Mouse (Mus musculus) frontal cortex, adult (tissue): ENCODE results near the gene Trpm3.

Experiments
- ATAC-seq: cut with Nextera tagmentation; 2 replicates; pipeline ENCODE4 v1.9.2; 2017; ENCODE audit warnings: mild to moderate bottlenecking, moderate library complexity, mixed read lengths; ENCODE audit not compliant: low TSS enrichment

Trpm3 gene

DNA sequence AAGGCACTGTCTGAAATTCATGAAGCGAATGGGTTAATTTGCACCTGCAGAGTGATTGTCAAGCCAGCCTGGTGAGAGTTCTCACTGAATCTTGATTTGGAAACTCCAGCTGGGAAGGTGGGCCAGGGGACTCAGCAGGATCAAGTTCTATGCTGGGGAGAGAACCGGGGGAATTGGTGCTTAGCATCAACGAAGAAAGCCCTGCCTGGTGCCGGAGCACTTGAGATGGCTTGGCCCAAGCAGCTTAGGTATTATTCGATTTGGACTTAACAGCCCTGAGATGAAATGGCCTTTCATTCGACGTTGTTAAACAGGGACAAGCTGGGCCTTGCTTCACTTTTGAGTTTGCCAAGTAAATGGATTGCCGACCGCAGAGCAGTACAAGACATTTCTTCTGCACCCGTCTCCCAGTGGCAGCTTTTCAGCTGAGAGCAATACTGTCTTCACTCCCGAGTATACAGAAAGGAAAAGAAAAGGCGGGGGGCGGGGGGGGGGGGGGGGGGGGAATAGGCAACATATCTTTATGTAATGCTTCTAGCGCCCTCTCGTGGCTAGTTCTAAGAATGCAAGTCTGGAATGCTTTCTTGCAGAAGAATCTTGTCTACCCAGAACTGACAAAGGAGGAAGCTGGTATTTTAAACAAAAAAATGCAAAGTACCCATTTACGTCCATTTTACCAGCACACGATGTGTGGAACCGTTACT lies 165.3 kb downstream of the Trpm3 start:
- ATAC-seq, result peak; percentile 60

DNA sequence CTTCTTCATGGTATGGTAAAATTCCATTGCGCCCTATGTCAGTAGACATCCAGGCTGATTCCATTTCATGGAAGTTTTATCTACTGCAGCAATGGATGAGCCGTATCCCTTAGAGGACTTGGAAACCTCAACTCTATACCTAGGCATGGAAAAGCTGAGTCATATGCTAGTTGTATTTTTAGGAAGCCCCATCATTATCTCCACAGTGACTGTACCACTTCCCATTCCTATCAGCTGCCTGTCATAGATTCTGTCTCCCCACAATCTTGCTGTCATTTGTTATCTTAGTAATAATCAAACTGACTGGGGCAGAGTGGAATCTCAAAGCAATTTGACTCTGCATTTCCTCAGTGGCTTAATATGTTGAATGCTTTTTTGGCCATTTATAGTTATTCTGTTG lies 169.2 kb downstream of the Trpm3 start:
- ATAC-seq, result no peak

DNA sequence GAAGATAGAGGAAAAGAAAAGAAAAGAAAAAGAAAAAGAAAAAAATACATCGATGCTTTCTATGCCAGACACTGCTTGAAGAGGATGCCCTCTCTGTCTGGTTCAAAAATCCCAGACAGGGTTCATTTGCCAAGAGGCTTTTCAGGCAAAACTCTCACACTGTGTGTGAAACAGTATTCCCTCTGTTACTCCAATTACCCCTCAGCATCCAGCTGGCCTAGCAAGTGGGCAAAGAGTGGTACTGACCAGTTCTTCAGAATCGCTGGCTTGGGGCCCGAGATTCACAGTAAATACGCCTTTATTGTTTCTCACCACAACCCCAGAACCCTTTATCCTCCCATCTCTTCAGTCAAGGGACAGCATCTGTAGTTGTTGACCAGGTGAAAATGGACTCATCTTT lies 178.5 kb downstream of the Trpm3 start:
- ATAC-seq, result no peak

DNA sequence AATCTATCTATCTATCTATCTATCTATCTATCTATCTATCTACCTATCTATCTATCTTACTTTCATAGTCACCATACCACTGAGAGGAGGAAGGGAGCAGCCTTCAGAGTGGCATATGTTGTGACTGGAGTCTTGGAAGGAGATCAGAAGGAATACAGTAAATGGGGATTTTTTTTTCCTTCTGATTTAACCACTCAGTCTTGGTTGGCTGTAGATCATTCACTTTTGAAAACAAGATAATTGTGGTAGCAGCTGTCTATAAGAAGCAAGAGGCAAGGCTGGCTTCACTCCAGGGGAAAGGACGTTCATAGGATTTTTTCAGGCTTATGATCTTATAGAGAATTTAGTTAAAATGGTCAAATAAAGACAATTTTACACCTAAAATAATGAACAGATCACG lies 188.0 kb downstream of the Trpm3 start:
- no peak for ATAC-seq

DNA sequence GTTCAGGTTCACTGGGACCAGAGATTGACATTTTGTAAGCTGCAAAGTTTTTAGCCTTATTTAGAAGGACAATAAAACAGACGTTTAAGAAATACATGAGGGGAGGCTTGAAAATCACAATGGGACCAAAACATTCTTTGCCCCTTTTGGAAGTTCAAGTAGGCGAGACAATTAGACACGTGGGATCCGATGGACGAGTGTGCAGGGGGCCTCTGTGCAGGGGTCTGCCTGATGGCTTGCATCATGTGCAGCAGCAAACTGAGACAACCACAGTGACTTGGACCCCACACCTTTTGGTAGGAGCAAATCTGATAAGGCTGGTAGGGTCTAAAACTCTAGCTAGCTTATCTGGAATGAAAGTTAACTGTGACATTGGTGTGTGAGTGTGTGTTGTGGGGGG lies 188.4 kb downstream of the Trpm3 start:
- no peak for ATAC-seq

DNA sequence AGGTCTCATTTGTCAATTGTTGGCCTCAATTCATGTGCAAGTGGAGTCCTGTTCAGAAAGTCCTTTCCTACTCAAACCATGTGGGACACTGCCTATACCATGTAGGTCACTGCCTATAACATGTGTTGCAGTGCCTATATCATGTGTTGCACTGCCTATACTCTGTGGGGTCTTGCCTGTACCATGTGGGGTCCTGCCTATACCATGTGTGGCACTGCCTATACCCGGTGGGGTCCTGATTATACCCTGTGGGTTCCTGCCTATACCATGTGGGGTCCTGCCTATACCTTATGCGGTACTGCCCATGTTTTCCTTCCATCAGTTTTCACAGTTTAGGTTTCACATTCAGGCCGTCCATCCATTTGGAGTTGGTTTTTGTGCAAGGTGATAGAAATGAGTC lies 197.4 kb downstream of the Trpm3 start:
- no peak for ATAC-seq

- peak; percentile 88 for ATAC-seq
These were observed 198.6 kb downstream of the Trpm3 start for GRCm38 (mm10) chr19:22337468-22337867.

- ATAC-seq, result no peak
These were observed 200.1 kb downstream of the Trpm3 start for GRCm38 (mm10) chr19:22338927-22339326.

DNA sequence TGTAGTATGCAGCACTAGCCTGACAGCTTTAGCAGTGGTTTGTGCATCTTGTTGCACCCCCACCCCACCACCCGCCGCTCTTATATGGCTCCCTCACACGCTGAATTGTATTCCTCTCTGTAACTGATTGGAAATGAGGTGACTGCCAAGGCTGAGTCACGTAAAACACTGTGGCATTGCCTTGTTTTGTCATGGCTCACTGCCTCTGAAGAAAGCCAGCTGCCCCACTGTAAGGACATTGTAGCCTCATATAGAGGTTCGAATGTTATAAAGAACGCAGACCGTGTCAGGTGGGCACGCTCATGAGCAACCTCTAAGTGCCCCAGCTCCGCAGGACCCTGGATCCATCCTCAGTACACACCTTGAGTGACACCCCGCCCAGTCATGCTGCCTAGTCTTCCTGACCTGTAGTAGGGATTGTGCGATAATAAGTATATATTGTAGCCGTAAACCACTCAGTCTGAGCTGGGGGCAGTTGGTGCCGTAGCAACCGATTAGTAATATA lies 215.2 kb downstream of the Trpm3 start:
- ATAC-seq, result peak; percentile 81

DNA sequence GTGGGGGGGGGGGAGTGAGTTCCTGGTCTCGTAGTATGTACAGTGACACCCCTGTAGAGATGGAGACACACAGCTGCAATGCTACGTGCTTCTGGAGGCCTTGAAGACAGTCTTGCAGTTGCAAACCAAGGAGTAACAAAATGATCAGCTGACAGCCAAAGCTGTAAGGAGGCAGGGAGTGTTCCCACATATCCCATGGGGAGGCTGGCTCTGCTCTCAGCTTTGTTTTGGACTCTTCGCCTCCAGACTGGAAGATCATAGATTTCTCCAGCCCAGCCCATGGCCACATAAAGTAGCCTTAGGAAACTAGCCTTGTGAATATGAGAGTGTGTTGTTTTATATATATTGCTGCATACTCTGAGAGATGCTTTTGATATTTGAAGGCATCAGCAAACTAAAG lies 248.0 kb downstream of the Trpm3 start:
- ATAC-seq, result no peak

DNA sequence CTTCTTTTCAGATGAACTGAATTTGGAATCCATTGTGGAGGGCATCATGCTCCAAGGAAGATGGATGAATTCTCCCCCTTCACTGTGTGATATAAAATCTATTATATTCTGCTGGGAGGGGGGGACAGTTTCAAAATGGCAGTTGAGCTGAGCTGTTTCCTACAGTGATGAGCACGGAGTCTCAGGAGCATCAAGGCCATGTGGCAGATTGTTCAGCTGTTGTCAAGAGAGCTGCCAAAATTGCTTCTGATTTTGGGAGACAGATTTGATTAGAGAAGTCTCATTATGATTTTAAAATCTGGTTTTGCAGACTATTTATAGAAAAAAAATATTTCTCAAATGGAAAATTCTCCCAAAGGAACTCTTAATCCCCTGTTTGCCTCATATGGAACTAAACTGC lies 255.9 kb downstream of the Trpm3 start:
- no peak for ATAC-seq

GRCm38 (mm10) chr19:22404049-22404448 lies 265.2 kb downstream of the Trpm3 start:
- no peak for ATAC-seq

- ATAC-seq, result no peak
These were observed 279.4 kb downstream of the Trpm3 start for GRCm38 (mm10) chr19:22418239-22418638.

GRCm38 (mm10) chr19:22437207-22437606 lies 298.4 kb downstream of the Trpm3 start:
- ATAC-seq, result no peak

DNA sequence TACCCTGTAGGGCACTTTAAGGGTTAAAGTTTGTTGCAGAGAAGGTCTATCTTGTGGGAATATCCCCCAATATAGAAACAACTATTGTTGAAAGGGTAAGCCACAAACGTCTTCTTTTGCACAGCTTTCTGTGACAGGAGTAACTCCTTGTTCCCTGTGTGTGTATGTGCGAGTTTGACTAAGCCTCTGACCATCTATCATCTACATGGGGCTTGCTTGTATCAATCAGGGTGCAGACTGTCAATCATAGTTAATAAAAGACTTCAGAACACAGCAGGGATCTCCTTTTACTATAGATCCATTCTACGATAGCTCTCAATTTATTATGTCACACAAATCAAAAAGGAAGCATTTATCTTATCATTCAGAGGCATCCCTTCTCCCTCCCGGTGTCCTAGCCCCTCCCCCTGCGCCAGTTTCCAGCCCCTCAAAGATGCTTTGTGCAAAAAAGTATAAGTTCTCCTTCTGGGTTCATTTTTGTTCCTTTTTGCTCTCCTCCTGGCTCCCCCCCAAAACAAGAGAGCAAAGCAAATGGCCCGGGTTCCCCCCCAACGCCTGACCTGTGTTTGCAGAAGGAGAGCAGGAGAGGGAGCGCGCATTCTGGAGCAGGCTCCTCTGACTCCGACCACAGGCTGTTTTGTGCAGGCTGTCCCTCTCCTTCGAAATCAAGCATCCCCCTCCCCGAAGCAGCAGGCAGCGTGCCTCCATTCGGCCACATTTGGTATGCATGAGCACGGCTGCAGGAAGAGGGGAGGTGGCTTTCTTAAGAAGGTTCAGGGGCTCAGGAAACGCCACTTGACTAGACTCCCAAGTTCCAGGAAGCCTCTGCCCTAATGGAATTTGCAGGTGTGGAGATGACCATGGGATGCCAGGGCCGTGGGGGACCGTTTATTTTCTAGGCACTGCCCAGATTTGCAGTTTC lies 308.8 kb downstream of the Trpm3 start:
- ATAC-seq, result peak; percentile 48

DNA sequence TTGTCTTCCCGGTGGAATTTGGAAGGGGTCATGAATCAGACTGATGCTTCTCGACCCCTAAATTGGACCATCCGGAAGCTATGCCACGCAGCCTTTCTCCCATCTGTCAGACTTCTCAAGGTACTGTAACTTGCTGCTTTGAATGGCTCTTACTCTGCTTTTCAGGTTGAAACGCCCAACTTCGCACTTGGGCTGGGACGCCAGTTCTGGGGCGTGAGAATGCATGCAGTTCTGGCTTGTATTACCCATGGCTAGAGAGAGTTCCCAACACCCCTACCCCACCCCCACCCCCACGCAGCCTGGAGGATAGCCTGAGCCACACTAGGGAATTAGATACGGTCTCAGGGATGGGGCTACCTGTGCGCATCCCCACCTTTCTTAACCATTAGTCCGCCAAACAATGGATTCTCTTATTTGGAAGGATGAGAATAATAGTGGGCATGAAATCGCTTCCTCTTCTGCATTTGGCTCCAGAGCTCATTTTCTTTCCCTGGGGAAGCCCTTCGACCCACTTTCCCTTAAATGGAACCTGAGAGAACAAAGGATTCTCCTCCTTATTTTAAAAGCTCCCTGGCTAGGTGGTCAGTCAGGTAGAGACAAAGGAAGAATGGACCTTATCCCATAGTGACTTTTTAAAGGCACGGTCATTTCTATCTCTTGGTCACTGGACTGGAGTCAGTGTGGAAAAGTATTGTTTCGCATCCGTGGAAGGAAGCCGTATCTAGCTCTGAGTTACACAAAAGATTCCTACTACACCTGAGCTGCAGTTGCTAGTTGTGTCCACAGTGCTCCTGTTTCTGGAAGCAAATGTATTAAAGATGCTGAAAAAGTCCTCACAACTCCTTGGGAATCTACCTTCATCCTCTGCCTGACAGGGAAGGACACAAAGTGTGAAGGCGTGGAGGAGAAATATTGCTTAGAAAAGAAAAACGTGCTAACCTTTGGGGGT lies 309.8 kb downstream of the Trpm3 start:
- peak; percentile 60 for ATAC-seq

DNA sequence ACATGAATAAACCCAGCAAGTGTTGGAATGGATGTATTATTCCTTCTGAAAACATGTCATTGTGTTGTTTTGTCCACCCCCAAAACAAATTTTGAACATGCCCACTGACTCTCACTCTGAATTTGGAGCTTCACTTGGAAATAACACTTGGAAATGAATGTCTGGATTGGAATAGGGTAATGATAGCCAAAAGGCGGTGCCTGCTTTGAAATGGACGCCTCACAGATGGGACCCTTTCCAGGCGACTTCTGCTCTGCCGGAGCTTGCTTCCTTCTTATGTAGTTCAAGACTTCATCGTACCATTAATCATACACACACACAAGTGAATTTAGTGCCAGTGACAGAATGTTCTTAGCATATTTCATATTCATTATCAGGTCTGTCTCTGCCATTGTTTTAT lies 312.4 kb downstream of the Trpm3 start:
- ATAC-seq, result peak; percentile 28

DNA sequence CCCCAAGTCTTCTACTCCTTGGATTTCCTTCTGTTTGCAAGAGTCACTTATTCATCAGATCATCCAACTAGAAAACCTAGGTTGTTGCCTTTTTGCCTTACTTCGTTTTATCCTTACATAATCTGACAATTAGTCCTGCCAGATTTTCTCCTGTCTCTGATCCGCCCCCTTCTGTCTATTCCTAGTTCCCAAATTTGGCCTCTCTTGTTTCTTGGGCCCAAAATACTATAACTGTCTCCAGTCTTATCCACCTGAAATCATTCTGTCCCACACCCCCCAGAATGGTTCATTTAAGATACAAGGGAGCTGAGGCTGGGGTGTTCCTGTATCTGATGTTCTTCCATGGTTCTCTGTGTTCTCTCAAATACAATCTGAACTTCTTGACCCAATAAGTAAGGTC lies 318.1 kb downstream of the Trpm3 start:
- ATAC-seq, result peak; percentile 84

DNA sequence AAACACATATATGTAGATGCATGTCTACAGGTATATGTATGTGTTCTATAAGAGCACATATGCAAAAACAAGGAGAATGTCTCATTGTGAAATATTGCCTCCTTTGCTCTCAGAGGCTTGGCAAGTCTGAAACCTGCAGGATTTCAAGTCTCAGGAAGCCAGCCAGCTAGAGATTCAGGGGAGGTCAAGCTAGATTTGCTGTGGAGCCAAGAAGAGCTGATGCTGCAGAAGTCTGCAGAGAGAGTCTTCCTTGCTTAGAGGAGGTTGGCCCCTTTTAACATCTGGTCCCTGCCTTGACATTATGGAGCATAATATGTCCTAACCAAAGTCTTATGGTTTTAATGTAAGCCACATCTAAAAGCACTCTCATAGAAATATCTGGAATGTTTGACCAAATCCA lies 323.2 kb downstream of the Trpm3 start:
- ATAC-seq, result no peak

- ATAC-seq, result peak; percentile 98
These were observed 324.7 kb downstream of the Trpm3 start for GRCm38 (mm10) chr19:22463506-22463905.

DNA sequence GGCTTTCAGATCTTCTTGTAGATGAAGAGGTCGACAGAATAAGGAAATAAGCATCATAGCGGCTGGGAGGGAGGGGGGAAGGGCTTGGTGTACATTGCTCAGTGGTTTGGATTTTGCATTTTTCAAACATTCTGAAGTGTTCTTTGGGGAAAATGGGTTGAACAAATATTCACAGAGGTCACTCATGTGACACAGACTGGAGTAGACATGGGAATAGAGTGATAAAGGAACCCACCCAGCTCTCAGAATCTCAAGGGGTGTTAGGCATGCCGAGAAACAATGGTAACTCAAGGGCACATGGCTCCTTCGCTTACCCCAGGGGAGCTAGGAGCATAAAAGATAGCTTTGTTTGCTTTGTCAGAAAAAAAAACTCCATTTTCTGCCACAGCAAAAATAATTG lies 330.8 kb downstream of the Trpm3 start:
- ATAC-seq, result no peak
